Mouse (Mus musculus) hindbrain, postnatal 0 days (tissue): ENCODE results near the gene Lhfp. TPM values are rescaled to one million over a fixed set of nuclear protein-coding genes. Genes with fewer than 3 reads are reported as not detected.

Source experiments
- ATAC-seq: fragments of 200-750 bp; cut with Nextera tagmentation; 2 replicates; pipeline ENCODE4 v1.8.0; 2017; ENCODE audit warnings: mild to moderate bottlenecking, moderate TSS enrichment, moderate library complexity
- DNase-seq: peaks from one replicate; pipeline ENCODE4 v3.0.0-alpha.2; 2015; ENCODE audit warnings: low spot score
- H3K27ac ChIP-seq: fragments of 300-500 bp; sonication (generic); 2 replicates; pipeline ENCODE4 v1.5.1; 2014; ENCODE audit warnings: mild to moderate bottlenecking
- H3K27me3 ChIP-seq: fragments of 300-500 bp; sonication (generic); 2 replicates; pipeline ENCODE4 v1.6.1; 2014; ENCODE audit warnings: low read length, mixed read lengths; ENCODE audit not compliant: insufficient read depth
- H3K36me3 ChIP-seq: fragments of 300-500 bp; sonication (generic); 2 replicates; pipeline ENCODE4 v1.6.1; 2014; ENCODE audit warnings: low read length, mixed read lengths; ENCODE audit not compliant: insufficient read depth
- H3K4me1 ChIP-seq: fragments of 300-500 bp; sonication (generic); 2 replicates; pipeline ENCODE4 v1.6.1; 2014; ENCODE audit warnings: antibody characterized with exemption, low read length, mixed read lengths; ENCODE audit not compliant: insufficient read depth
- H3K4me2 ChIP-seq: fragments of 300-500 bp; sonication (generic); 2 replicates; pipeline ENCODE4 v1.6.1; 2014; ENCODE audit warnings: low read depth, mild to moderate bottlenecking, low read length, moderate library complexity, mixed read lengths
- H3K4me3 ChIP-seq: fragments of 300-500 bp; sonication (generic); 2 replicates; pipeline ENCODE4 v1.5.1; 2014; ENCODE audit warnings: low read length
- H3K9ac ChIP-seq: fragments of 300-500 bp; sonication (generic); replicated peaks from 2 replicates; pipeline ENCODE4 v1.6.1; 2014; ENCODE audit warnings: mild to moderate bottlenecking, low read length, moderate library complexity, mixed read lengths
- H3K9me3 ChIP-seq: fragments of 300-500 bp; sonication (generic); 2 replicates; pipeline ENCODE4 v1.6.1; 2016; ENCODE audit warnings: low read length, mixed read lengths
- CTCF ChIP-seq: IDR thresholded peaks from 2 replicates; pipeline ENCODE4 v1.5.1; 2016; ENCODE audit warnings: antibody characterized with exemption, control low read depth, low read depth
- WGBS: fragments of 180-500 bp; shearing (Covaris S2); extraction: QIAGEN DNeasy Blood & Tissue Kit; methylation state at CpG from one replicate; pipeline ENCODE4 v1.1.7; 2014; 5-methylcytosine and 5-hydroxymethylcytosine counted together
- polyA plus RNA-seq: library from polyadenylated mRNA; unstranded; fragments of >200 nt; fragmentation: Nextera tagmentation; extraction: Ambion mirVana; gene quantifications from 2 replicates; pipeline ENCODE4 v1.2.1, GENCODE M21; 2015
- total RNA-seq: library from RNA; depleted of rRNA; stranded (reverse); fragments of >200 nt; gene quantifications from 2 replicates; pipeline ENCODE4 v1.2.3, GENCODE M21; 2014

The Lhfp gene
- total and polyA plus RNA-seq, 2 experiments from 2014 or later = 57.2 to 68.0 TPM

DNA sequence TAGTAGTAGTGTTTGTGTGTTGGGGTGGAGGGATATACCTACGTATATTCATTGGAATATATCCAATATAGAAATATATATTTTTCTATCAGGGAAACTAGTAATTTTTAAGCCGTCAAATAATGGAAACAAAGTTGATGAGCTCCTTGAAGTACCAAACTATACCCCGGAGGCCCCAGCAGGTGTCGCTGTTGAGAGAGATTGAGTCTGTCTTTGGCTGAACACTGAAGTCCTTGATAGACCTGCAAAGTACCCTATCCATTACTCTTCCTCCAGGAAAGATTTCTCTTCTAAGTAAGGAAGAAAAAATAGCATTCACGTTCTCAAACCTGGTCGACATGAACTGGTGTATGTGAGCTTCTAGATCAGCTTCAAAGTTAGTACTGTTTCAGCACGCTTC is 12.3 kb upstream of the Lhfp start:
- H3K9me3 ChIP-seq = no peaks in the 10 kb centered on the region
- peak; percentile 85 for DNase-seq
- no peak overlapping the region for H3K9ac ChIP-seq
- no peak overlapping the region for H3K4me2 ChIP-seq
- no peaks in the 10 kb centered on the region for H3K27me3 ChIP-seq
- H3K27ac ChIP-seq = no peak overlapping the region
- no peaks in the 10 kb centered on the region for H3K4me1 ChIP-seq
- 0 out of 2 replicates have a peak, but pooled peaks have one; percentile 67 for ATAC-seq
- WGBS = 26% methylated on average over 7 of the region's 7 CpGs
- TF ChIP-seq CTCF = peak; percentile 82
- H3K4me3 ChIP-seq = no peak overlapping the region
- H3K36me3 ChIP-seq = no peaks in the 10 kb centered on the region

DNA sequence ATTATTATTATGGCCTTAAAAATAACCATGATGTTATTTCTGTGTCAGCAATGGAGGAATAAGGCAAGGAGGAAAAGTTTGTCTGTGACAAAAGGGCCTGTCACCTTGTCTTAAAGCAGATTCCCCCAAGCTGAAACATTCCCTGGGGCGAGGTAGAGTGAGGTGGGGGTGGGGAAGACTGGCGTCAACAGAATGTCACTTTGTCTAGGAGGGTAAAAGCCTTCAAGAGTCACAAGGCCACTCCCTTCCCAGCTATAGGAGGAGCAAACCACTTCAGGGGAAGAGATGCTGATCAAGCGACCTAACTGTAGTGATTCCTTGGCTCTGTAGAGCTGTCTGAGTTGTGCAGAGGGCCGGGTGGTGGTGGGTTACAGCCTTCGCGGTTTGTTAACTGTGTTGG is 9.7 kb upstream of the Lhfp start:
- H3K27ac ChIP-seq = no peak overlapping the region
- no peak for TF ChIP-seq CTCF
- WGBS = 48% methylated on average over 6 of the region's 6 CpGs
- H3K9me3 ChIP-seq = no peaks in the 10 kb centered on the region
- no peaks in the 10 kb centered on the region for H3K27me3 ChIP-seq
- ATAC-seq (no peak), DNase-seq (no peak)
- H3K4me2 ChIP-seq = no peak overlapping the region
- H3K9ac ChIP-seq = no peak overlapping the region
- H3K4me1 ChIP-seq = no peaks in the 10 kb centered on the region
- no peak overlapping the region for H3K4me3 ChIP-seq
- H3K36me3 ChIP-seq = no peaks in the 10 kb centered on the region

DNA sequence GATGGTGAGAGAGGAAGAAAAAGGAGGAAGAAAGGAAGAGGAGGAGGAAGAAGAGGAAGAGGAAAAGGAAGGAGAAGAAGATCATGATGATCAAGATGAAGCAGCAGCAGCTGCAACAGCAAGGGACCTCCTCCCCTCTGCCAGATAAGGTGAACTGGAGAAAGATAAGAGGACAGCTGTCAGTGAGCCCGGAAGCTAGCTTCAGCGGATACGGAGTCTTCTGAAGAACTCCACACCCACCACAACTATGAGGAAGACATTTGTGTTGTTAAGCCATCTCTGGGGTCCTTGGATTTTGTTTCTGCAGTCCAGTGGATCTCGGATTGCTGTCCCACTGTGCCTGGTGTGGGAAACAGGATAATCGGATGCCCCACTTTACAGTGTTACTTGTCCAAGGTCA is 8.9 kb upstream of the Lhfp start:
- H3K4me2 ChIP-seq = no peak overlapping the region
- WGBS = 62% methylated on average over 5 of the region's 5 CpGs
- H3K27ac ChIP-seq = no peak overlapping the region
- TF ChIP-seq CTCF = no peak
- no peaks in the 10 kb centered on the region for H3K4me1 ChIP-seq
- DNase-seq = no peak
- H3K27me3 ChIP-seq = no peaks in the 10 kb centered on the region
- H3K36me3 ChIP-seq = no peaks in the 10 kb centered on the region
- no peak overlapping the region for H3K9ac ChIP-seq
- ATAC-seq = no peak
- H3K9me3 ChIP-seq = no peaks in the 10 kb centered on the region
- H3K4me3 ChIP-seq = no peak overlapping the region

DNA sequence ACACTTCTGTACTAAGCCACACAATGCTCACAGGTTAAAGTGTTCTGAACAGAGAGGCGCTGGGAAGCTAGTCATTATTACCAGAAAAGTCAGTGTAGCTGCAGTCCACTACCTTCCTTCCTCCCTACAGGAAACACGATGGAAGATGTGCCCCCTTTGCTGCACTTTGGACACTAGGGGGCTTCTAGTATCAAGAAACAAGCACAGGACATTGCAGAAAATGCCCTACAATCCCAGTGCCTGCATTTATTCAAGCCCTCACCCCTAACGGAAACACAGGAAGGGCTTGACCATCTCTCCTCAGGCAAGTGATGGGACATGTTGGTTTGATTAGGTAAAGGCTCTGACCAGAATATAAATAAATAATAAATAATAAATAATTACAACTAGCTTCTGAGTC is 7.9 kb upstream of the Lhfp start:
- ATAC-seq (peak; percentile 35; the same call in 1 of the 2 replicates), DNase-seq (peak; percentile 82)
- no peak overlapping the region for H3K4me2 ChIP-seq
- H3K9me3 ChIP-seq = no peaks in the 10 kb centered on the region
- H3K36me3 ChIP-seq = no peaks in the 10 kb centered on the region
- no peak overlapping the region for H3K4me3 ChIP-seq
- peak; percentile 83 for TF ChIP-seq CTCF
- H3K27me3 ChIP-seq = no peaks in the 10 kb centered on the region
- no peak overlapping the region for H3K27ac ChIP-seq
- no peaks in the 10 kb centered on the region for H3K4me1 ChIP-seq
- no peak overlapping the region for H3K9ac ChIP-seq
- WGBS = 23% methylated on average over 3 of the region's 3 CpGs

DNA sequence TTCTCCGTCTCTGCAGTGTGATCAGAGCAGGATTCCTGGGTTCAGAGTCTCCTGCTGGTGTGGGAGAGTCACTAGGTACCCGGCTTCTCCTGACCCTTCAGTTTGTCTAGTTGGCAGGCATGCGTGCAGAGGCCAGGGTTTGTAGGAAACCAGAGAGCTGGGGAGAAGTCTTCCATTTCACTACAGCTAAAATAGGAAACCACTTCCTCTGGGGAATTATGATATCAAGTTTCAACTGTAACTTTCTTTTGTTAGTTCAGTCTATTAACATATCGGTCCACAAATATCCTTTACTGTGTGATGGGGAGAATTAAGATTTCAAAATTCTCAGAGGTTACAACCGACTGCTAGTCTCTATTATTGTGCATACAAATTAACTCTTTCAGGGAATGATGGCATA is 5.3 kb upstream of the Lhfp start:
- Histone ChIP-seq H3K9ac (no peak overlapping the region), H3K4me1 (no peaks in the 10 kb centered on the region), H3K27me3 (no peaks in the 10 kb centered on the region), H3K36me3 (no peaks in the 10 kb centered on the region), H3K9me3 (no peaks in the 10 kb centered on the region), H3K4me2 (no peak overlapping the region), H3K4me3 (no peak overlapping the region), H3K27ac (no peak overlapping the region)
- ATAC-seq (no peak), DNase-seq (no peak)
- 69% methylated on average over 5 of the region's 5 CpGs for WGBS
- TF ChIP-seq CTCF = no peak

DNA sequence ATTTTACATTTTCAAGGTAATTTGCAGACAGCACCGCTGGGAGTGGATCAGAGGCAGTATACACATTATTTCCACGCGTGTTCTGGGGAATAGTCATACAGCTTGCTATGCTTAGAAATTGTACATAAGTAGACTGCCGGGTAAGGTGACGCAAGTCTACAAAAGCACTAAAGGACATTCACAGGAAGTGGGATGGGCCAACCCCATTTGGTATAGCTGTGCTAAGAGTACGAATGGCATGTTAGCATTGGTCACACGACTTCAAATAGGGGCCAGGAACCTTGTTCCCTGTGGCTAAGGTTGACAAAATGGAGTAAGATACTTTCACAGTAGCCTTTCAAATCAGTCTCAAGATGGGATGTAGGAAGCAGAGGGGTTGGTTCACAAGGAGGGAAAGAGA is 4.4 kb upstream of the Lhfp start:
- no peak for TF ChIP-seq CTCF
- Histone ChIP-seq H3K4me3 (no peak overlapping the region), H3K27ac (no peak overlapping the region), H3K36me3 (no peaks in the 10 kb centered on the region), H3K4me2 (no peak overlapping the region), H3K9me3 (no peaks in the 10 kb centered on the region), H3K9ac (no peak overlapping the region), H3K4me1 (no peaks in the 10 kb centered on the region), H3K27me3 (no peaks in the 10 kb centered on the region)
- ATAC-seq = no peak
- WGBS = 93% methylated on average over 7 of the region's 7 CpGs
- no peak for DNase-seq

DNA sequence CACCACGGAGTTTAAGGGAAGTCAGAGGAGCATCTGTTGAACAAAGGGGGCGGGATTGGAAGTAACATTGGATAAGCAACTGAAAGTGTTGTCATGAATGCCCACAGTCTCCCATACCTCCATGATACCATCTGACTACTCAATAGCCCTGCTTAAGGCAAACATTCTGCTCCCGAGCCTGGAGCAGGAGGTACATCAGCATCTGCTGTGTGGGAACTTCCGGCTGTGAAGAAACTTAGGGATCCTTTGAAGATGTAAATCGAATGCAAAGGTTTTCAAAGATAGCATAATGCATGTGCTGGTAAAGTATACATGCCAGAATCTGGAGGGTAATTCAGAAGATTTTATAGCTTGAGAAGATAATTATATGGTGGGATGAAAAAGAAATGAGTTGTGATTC is 2.4 kb upstream of the Lhfp start:
- Histone ChIP-seq H3K9me3 (no peaks in the 10 kb centered on the region), H3K9ac (no peak overlapping the region), H3K4me2 (no peak overlapping the region), H3K4me1 (no peaks in the 10 kb centered on the region), H3K27ac (no peak overlapping the region), H3K27me3 (no peaks in the 10 kb centered on the region), H3K36me3 (no peaks in the 10 kb centered on the region), H3K4me3 (no peak overlapping the region)
- 79% methylated on average over 5 of the region's 5 CpGs for WGBS
- ATAC-seq (no peak), DNase-seq (no peak)
- TF ChIP-seq CTCF = no peak
